Mouse (Mus musculus) cortical plate, adult 2 months (tissue): ENCODE results near the gene Hmgn2. TPM values are rescaled to one million over a fixed set of nuclear protein-coding genes. Genes with fewer than 3 reads are reported as not detected.
"Not testable (repeated sequence)": the region's sequence is repeated elsewhere in the genome, so short reads cannot be mapped to it uniquely, and the experiment has no call there.

Experiments
- H3K27ac ChIP-seq: fragments of 200-500 bp; 2 replicates; pipeline ENCODE4 v1.5.1; 2012; ENCODE audit warnings: low read length, control low read depth, inconsistent platforms; ENCODE audit not compliant: insufficient read depth
- H3K4me1 ChIP-seq: fragments of 200-500 bp; 2 replicates; pipeline ENCODE4 v1.6.1; 2011; ENCODE audit warnings: low read length; ENCODE audit not compliant: control insufficient read depth, insufficient read depth
- H3K4me3 ChIP-seq: fragments of 200-500 bp; 2 replicates; pipeline ENCODE4 v1.5.1; 2011; ENCODE audit warnings: mild to moderate bottlenecking, low read length, control low read depth; ENCODE audit not compliant: insufficient read depth
- CTCF ChIP-seq: fragments of 200-500 bp; IDR thresholded peaks from 2 replicates; pipeline ENCODE4 v1.5.1; 2011; ENCODE audit warnings: mild to moderate bottlenecking, control low read depth, low read length; ENCODE audit not compliant: insufficient read depth; ENCODE audit errors: extremely low read depth
- POLR2A ChIP-seq: fragments of 200-500 bp; IDR thresholded peaks from 2 replicates; pipeline ENCODE4 v1.6.1; 2011; ENCODE audit warnings: mild to moderate bottlenecking, low read length, control low read depth; ENCODE audit not compliant: insufficient read depth; ENCODE audit errors: extremely low read depth
- polyA plus RNA-seq: library from polyadenylated mRNA; depleted of rRNA; stranded (reverse); fragments of >200 nt; gene quantifications from 2 replicates; pipeline ENCODE4 v1.2.3, GENCODE M21; 2012; rRNA removed

The Hmgn2 gene
- polyA plus RNA-seq, 1 experiment = 158 TPM

DNA sequence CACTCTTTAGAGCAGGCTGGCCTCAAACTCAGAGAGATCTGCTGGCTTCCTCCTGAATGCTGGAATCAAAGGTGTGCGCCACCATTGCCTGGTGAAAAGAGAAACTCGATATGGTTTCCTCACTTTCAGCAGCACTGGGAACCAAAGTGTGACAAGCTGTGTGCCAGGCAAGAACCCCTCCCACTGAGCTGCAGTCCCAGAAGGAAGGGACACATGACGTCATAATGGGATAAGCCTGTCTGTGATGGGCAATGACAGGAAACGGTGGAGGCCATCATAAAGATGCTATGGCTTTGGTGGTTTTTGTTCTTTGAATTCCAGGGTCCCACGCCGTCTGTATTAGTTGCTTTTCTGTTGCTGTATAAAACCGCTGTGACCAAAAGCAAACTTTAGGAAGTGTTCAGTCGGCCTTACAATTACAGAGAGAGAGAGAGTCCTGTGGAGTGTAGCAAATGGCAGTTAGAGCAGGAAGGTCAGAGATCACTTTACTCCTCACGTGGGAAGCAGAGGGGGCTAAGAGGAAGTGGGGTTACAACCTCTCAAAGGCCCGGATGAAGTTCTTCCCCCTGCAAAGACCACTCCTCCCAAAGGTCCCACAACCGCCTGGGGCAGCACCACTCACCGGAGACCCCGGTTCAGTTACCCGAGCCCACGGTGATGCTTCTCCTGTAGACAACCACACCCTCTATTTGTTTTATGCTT is 39.7 kb downstream of the Hmgn2 start:
- Histone ChIP-seq H3K4me1 (no peaks in the 10 kb centered on the region), H3K27ac (no peak overlapping the region), H3K4me3 (no peak overlapping the region)
- TF ChIP-seq POLR2A (no peak), CTCF (no peak)

DNA sequence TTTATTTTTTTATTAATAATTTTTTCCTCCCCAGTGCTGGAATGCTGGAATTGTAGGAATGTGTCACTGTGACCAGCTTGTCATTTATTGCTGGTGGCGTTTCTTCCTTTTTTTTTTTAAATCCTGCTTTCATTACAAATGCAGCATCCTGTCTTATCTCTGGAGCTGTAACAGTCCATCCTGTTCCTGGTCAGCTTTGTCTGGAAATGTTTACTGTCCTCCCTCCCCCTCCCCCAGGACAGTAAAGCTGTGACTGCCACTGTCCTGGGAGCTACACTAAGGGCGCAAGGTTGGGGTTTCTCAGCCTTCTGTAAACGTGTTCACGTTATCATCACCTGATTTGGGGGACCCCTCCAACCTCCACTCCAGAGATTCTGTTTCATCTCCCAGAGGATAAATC is 43.2 kb downstream of the Hmgn2 start:
- Histone ChIP-seq H3K4me3 (no peak overlapping the region), H3K27ac (no peak overlapping the region), H3K4me1 (no peaks in the 10 kb centered on the region)
- TF ChIP-seq POLR2A (no peak), CTCF (no peak)

DNA sequence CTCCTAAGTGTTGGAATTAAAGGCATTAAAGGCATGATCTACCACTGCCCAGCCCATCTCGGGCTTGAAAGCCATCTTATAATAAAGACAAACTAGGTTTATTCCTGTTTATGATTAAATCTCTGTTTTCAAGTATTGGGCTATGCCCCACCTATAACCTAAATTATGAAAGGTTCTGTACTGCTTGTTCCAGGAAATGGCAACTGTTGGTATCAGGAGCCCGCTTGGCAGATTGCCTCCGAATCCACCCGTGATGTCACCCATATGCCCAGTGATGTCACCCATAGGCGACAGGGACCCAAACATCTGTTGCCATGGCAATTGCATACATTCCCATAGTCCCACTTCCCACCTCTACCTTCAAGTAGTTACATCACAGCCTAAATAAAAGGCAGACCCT is 44.7 kb downstream of the Hmgn2 start:
- no peak for TF ChIP-seq POLR2A
- TF ChIP-seq CTCF = no peak
- no peak overlapping the region for H3K27ac ChIP-seq
- no peaks in the 10 kb centered on the region for H3K4me1 ChIP-seq
- H3K4me3 ChIP-seq = no peak overlapping the region

DNA sequence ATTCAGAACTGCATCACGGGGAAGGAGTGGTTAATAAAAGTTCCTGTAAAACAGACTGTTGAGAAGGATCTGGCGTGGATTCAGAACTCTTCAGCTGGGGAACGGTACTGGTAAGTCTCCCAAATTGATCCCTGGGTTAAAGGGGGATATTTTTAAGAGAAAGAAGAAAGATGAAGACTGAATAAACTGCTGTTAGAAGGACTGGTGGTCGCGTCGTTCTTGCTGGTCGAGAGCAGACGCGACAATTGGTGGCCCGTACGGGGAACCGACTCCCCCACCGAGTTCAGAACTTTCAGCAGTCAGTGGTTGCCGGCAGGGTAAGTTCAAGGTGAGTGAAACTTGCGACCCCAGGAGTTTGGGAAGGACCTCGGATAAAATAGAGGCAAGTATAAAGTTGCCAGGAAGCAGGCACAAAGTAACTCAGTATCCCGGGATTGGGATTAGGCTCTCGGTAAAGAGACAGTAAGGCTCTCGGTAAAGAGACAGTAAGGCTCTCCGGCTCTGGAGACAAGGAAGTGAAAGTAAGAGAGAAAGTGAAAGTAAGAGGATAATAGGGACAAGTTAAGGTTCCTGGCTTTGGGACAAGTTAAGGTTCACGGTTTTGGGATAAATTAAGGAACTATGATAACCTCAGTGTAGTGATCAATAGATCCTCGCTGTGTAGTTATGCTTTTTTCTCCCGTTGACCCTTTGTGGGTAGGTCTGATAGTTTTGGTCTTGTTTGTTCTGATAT is 50.2 kb downstream of the Hmgn2 start:
- not testable (repeated sequence) for H3K27ac ChIP-seq, H3K4me3 ChIP-seq, H3K4me1 ChIP-seq

Other genes starting within 250 kb of the Hmgn2 start
- 44.3 and 45.1 TPM in 2 replicates for gene Arid1a, start 211.9 kb downstream of the Hmgn2 start, polyA plus RNA-seq
- gene Rps6ka1, start 80.9 kb downstream of the Hmgn2 start, polyA plus RNA-seq = 13.2 and 13.3 TPM in 2 replicates
- 66.2 and 68.2 TPM in 2 replicates for gene Dhdds, start 32.3 kb upstream of the Hmgn2 start, polyA plus RNA-seq
- not detected in 2 replicates for gene Lin28a, start 50.2 kb upstream of the Hmgn2 start, polyA plus RNA-seq
- gene Zfp683, start 85.2 kb upstream of the Hmgn2 start, polyA plus RNA-seq = not detected in 2 replicates
- 4.5 and 5.1 TPM in 2 replicates for gene Crybg2, start 92.2 kb upstream of the Hmgn2 start, polyA plus RNA-seq
- 4.2 and 5.5 TPM in 2 replicates for gene Cd52, start 126.4 kb upstream of the Hmgn2 start, polyA plus RNA-seq
- gene Ubxn11, start 133.9 kb upstream of the Hmgn2 start, polyA plus RNA-seq = 45.4 and 51.3 TPM in 2 replicates
- gene Sh3bgrl3, start 160.1 kb upstream of the Hmgn2 start, polyA plus RNA-seq = 487 and 489 TPM in 2 replicates
- 16.0 and 22.2 TPM in 2 replicates for gene Cep85, start 218.5 kb upstream of the Hmgn2 start, polyA plus RNA-seq
- not detected in 2 replicates for gene Gm7534, start 234.4 kb upstream of the Hmgn2 start, polyA plus RNA-seq